10 mouse cellular contexts compared by ENCODE assay signal in genomic region chr1:74008966-74009365, GRCm38 (mm10).
DNase-seq lines count a peak whose midpoint lies in the region; ATAC-seq and TF ChIP-seq lines count a peak whose summit lies in the region.
"Had no signal": no experiment of that assay in that cellular context is flagged by ENCODE, and none has a peak within 500 bp of the region (broad histone marks: within the 10 kb centered on the region; RNA-seq: fewer than 3 reads in every experiment).

No protein-coding gene starts in this region.

- ATAC-seq in heart, postnatal 0 days (ENCODE audit: insufficient read depth, low read depth), result no peak
- no peak for ATAC-seq in forebrain, embryonic 13.5 days

- peaks cover 66% of the 10 kb centered on the region for H3K4me1 ChIP-seq in lung, adult 2 months (ENCODE audit: control insufficient read depth, insufficient read depth, low read length)
- peaks cover 71% of the 10 kb centered on the region for H3K4me1 ChIP-seq in heart, postnatal 0 days (ENCODE audit: control insufficient read depth, insufficient read depth)
- peaks cover 2% of the 10 kb centered on the region; the same call in 1 of the 2 replicates for H3K4me1 ChIP-seq in small intestine, adult 2 months (ENCODE audit: control insufficient read depth, insufficient read depth, insufficient read length, low read length)
- no peaks in the 10 kb centered on the region for H3K4me1 ChIP-seq in forebrain, embryonic 13.5 days

- no peaks in the 10 kb centered on the region for H3K27me3 ChIP-seq in heart, postnatal 0 days (ENCODE audit: control insufficient read depth, insufficient read depth, low read length)
- no peaks in the 10 kb centered on the region for H3K27me3 ChIP-seq in small intestine, adult 2 months (ENCODE audit: control insufficient read depth, insufficient read depth, low read length)
- no peaks in the 10 kb centered on the region for H3K27me3 ChIP-seq in forebrain, embryonic 13.5 days
- H3K27me3 ChIP-seq: limb, embryonic 13.5 days had no signal

- no peak overlapping the region for H3K4me3 ChIP-seq in lung, adult 2 months (replicated peaks; ENCODE audit: extremely low read depth, low read depth, low read length)
- H3K4me3 ChIP-seq in heart, postnatal 0 days (ENCODE audit: low read depth, low read length), result no peak overlapping the region
- no peak overlapping the region for H3K4me3 ChIP-seq in small intestine, adult 2 months (ENCODE audit: low read depth, low read length)
- H3K4me3 ChIP-seq in forebrain, embryonic 13.5 days, result no peak overlapping the region
- H3K4me3 ChIP-seq: limb, embryonic 13.5 days had no signal

- H3K27ac ChIP-seq in heart, postnatal 0 days (ENCODE audit: low read depth), result peak overlapping the region; percentile 98
- peak overlapping the region; percentile 14; the same call in 1 of the 2 replicates for H3K27ac ChIP-seq in small intestine, adult 2 months (ENCODE audit: insufficient read depth, low read depth, low read length)
- no peak overlapping the region for H3K27ac ChIP-seq in forebrain, embryonic 13.5 days

- WGBS in lung, adult 2 months, result 57% methylated on average over 3 of the region's 3 CpGs
- WGBS in heart, postnatal 0 days, result 53% methylated on average over 3 of the region's 3 CpGs
- WGBS in small intestine, adult 2 months, result 67% methylated on average over 3 of the region's 3 CpGs
- 96% methylated on average over 3 of the region's 3 CpGs for WGBS in forebrain, embryonic 13.5 days

- TF ChIP-seq EP300 in heart, postnatal 0 days (IDR thresholded peaks at IDR 0.05; ENCODE audit: low read depth), result no peak

- peak; percentile 93 to 94 for DNase-seq in lung, adult 18-20 months
- no peak for DNase-seq in lung, adult 2 months
- no peak for DNase-seq in heart, postnatal 0 days (ENCODE audit: low spot score)
- peak; percentile 76 for DNase-seq in kidney, postnatal 14 days
- no peak for DNase-seq in c-Kit-positive CD71-positive TER-119-positive erythroid progenitor cells, embryonic 14.5 days (ENCODE audit: low spot score)
- no peak for DNase-seq in layer of hippocampus, postnatal 25 days (ENCODE audit: extremely low spot score in 1 of 2, low spot score in 1 of 2)

- no peak for TF ChIP-seq POLR2A in lung, adult 2 months (IDR thresholded peaks at IDR 0.05; ENCODE audit: borderline replicate concordance, extremely low read depth, low read depth, low read length)
- TF ChIP-seq POLR2A in small intestine, adult 2 months (IDR thresholded peaks at IDR 0.05; ENCODE audit: low read depth, low read length), result no peak

- H3K9ac ChIP-seq in heart, postnatal 0 days (replicated peaks; ENCODE audit: low read depth, low read length), result peak overlapping the region; percentile 29; the same call in 1 of the 2 replicates
- H3K9ac ChIP-seq in forebrain, embryonic 13.5 days, result no peak overlapping the region
- H3K9ac ChIP-seq: limb, embryonic 13.5 days had no signal

- TF ChIP-seq CTCF in lung, adult 2 months (IDR thresholded peaks at IDR 0.05; ENCODE audit: insufficient read depth, low read length), result no peak
- no peak for TF ChIP-seq CTCF in heart, postnatal 0 days (IDR thresholded peaks at IDR 0.05; ENCODE audit: low read depth)
- no peak for TF ChIP-seq CTCF in small intestine, adult 2 months (IDR thresholded peaks at IDR 0.05; ENCODE audit: extremely low read depth, insufficient read length, insufficient replicate concordance, low read depth, low read length)

- H3K36me3 ChIP-seq in heart, postnatal 0 days (replicated peaks; ENCODE audit: control insufficient read depth, insufficient read depth, low read length), result peaks cover 12% of the 10 kb centered on the region
- no peaks in the 10 kb centered on the region for H3K36me3 ChIP-seq in small intestine, adult 2 months (ENCODE audit: control insufficient read depth, insufficient read depth, low read length)
- H3K36me3 ChIP-seq in forebrain, embryonic 13.5 days (ENCODE audit: poor library complexity, severe bottlenecking), result no peaks in the 10 kb centered on the region
- H3K36me3 ChIP-seq: G1E had no signal

- no peaks in the 10 kb centered on the region for H3K9me3 ChIP-seq in heart, postnatal 0 days (replicated peaks; ENCODE audit: control insufficient read depth, low read length)
- H3K9me3 ChIP-seq in forebrain, embryonic 13.5 days (replicated peaks), result peaks cover 4% of the 10 kb centered on the region; the same call in 1 of the 2 replicates

- peak overlapping the region; percentile 34; the same call in 1 of the 2 replicates for H3K4me2 ChIP-seq in heart, postnatal 0 days (ENCODE audit: low read depth, low read length)
- no peak overlapping the region for H3K4me2 ChIP-seq in forebrain, embryonic 13.5 days
- H3K4me2 ChIP-seq: limb, embryonic 13.5 days had no signal

Comparison
In these comparisons a context has a peak if more than half of its experiments do, and no peak if none do; other contexts are left out.
1. DNase-seq: peak in lung, adult 18-20 months (2 of 2) and kidney, postnatal 14 days (single experiment); none in lung, adult 2 months (single experiment), heart, postnatal 0 days (single experiment), c-Kit-positive CD71-positive TER-119-positive erythroid progenitor cells, embryonic 14.5 days (single experiment) and layer of hippocampus, postnatal 25 days (0 of 2).